Mouse (Mus musculus) bone marrow, adult 2 months (tissue): ENCODE measurements around the gene Ifna2.

Source experiments
- CTCF ChIP-seq: fragments of 200-500 bp; IDR thresholded peaks from 2 replicates; pipeline ENCODE4 v1.5.1; 2011; ENCODE audit warnings: low read length, control low read depth; ENCODE audit not compliant: control insufficient read depth, insufficient read depth
- POLR2A ChIP-seq: fragments of 200-500 bp; IDR thresholded peaks from 2 replicates; pipeline ENCODE4 v1.6.1; 2011; ENCODE audit warnings: low read depth, mild to moderate bottlenecking, control low read depth, low read length, borderline replicate concordance; ENCODE audit not compliant: control insufficient read depth

DNA sequence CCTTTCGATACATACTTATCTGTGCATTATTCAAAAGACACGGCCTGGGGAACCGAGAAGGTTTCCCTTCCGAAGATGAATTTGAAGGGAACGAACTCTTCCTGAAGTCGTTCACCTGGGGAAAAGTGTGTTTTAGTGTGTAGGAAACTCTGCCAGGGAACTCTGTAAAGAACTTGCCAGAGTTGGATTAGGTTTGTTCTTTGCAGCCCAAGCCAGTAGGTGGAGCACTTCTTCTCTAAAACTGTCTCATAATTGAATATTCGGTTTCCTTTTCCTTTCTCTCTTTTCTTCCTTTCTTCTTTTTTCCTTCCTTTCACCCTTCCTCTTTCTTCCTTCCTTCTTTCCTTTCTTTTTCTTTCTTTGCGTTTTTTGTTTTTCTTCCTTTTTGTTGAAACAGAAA lies 3.4 kb downstream of the Ifna2 start:
- TF ChIP-seq CTCF (no peak), POLR2A (no peak)
